Mouse (Mus musculus) bone marrow, adult 2 months (tissue): ENCODE results near the gene 2300002M23Rik. TPM values are rescaled to one million over a fixed set of nuclear protein-coding genes. Genes with fewer than 3 reads are reported as not detected.
A peak's percentile ranks its signal among the peaks of the same experiment; 100 is the strongest.

Source experiments
- H3K27ac ChIP-seq: fragments of 200-500 bp; 2 replicates; pipeline ENCODE4 v1.5.1; 2012; ENCODE audit warnings: low read depth, mild to moderate bottlenecking, control low read depth, inconsistent platforms, low read length; ENCODE audit not compliant: control insufficient read depth, poor library complexity, insufficient read depth
- H3K4me1 ChIP-seq: fragments of 200-500 bp; 2 replicates; pipeline ENCODE4 v1.6.1; 2011; ENCODE audit warnings: low read length; ENCODE audit not compliant: control insufficient read depth, insufficient read depth
- H3K4me3 ChIP-seq: fragments of 200-500 bp; replicated peaks from 2 replicates; pipeline ENCODE3; 2011; ENCODE audit warnings: mild to moderate bottlenecking, low read depth, low read length, control low read depth; ENCODE audit not compliant: control insufficient read depth
- CTCF ChIP-seq: fragments of 200-500 bp; IDR thresholded peaks from 2 replicates; pipeline ENCODE4 v1.5.1; 2011; ENCODE audit warnings: low read length, control low read depth; ENCODE audit not compliant: control insufficient read depth, insufficient read depth
- POLR2A ChIP-seq: fragments of 200-500 bp; IDR thresholded peaks from 2 replicates; pipeline ENCODE4 v1.6.1; 2011; ENCODE audit warnings: low read depth, mild to moderate bottlenecking, control low read depth, low read length, borderline replicate concordance; ENCODE audit not compliant: control insufficient read depth
- WGBS: fragments of 180-500 bp; shearing (Covaris S2); methylation state at CpG from one replicate; pipeline ENCODE4 v1.1.7; 2018; 5-methylcytosine and 5-hydroxymethylcytosine counted together
- polyA plus RNA-seq: library from polyadenylated mRNA; stranded (reverse); fragments of >200 nt; gene quantifications from 2 replicates; pipeline ENCODE4 v1.2.4, GENCODE M21; 2011; ENCODE audit warnings: low replicate concordance; ENCODE audit not compliant: missing spikeins, insufficient read depth, insufficient read length

Gene 2300002M23Rik
- polyA plus RNA-seq, 1 experiment, result not detected

DNA sequence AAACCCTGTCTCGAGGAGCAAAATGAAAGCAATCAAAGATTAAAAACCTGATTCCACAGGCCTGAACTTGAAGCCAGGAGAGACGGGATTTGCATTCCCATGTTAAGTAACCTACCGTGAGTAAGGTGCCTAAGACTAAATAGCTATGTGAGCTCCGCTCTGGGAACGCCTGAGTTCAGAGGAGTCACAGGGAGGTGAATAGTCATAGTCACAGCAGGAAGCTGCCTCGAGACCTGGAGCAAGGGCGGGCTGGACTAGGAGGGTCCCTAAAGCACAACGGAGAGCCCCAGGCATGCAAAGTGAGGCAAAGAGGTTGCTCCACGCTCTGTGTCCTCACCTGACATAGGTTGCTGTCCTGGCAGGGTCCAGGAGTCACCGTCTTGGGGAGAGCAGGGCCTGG, 27.7 kb upstream of the 2300002M23Rik start:
- TF ChIP-seq CTCF (no peak), POLR2A (no peak)
- WGBS, result 50% methylated on average over 10 of the region's 10 CpGs
- no peak overlapping the region for H3K4me3 ChIP-seq
- H3K27ac ChIP-seq, result no peak overlapping the region
- H3K4me1 ChIP-seq, result peaks cover 1% of the 10 kb centered on the region; the same call in 1 of the 2 replicates

DNA sequence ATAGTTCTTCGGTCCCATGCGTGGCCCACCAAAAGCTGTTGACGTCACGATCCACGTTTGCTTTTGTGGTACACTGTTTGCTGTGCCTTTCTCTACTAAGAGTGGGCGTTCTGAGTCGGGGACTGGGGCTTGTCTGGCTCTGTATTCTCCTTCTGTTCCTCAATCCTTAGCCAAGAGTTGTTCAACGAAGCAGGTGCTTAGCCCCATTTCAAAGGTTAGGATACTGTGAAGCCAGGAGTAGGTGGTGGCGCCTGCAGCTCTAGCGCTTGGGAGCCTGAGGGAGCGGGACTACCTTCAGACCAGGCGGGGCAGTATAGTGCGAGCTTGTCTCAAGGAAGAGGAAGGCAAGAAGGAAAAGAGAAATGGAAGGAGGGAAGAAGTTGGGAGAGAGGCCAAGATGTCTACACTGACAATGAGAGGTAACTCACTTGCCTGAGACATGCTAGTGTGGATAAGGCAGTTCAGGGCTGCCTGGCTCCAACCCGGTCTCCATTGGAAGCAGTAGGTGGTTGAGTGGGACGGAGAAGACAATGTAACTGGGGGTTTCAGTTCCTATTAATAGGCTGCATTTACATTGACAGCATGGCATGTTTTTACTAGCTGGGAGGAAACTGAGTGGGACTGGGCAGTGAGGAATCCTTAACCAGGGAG, 24.4 kb upstream of the 2300002M23Rik start:
- no peak for TF ChIP-seq CTCF
- no peak for TF ChIP-seq POLR2A
- WGBS, result 71% methylated on average over 15 of the region's 15 CpGs
- no peak overlapping the region for H3K4me3 ChIP-seq
- H3K4me1 ChIP-seq, result peaks cover 1% of the 10 kb centered on the region; the same call in 1 of the 2 replicates
- no peak overlapping the region for H3K27ac ChIP-seq

DNA sequence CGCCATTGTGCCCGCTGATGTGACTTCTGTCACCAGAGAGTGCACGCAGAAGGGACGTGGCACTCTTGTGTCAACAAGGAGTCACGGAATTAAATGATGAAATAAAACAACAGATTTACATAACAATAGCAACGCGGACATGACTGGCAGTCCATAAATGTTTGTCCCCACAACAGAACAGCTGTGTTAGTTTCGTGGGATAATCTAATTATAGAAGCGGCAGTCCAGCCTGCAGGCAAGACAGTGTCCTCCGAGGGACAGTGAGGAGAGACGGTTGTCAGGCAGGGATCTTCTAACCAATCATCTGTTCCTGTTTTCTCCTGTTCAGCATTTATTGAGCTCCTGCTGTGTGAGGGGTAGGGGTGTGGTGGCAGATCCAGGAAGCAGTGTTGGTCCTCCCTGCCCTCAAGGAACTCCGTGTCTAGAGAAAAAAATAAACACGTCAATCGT, 23.8 kb upstream of the 2300002M23Rik start:
- no peak overlapping the region for H3K27ac ChIP-seq
- H3K4me3 ChIP-seq, result no peak overlapping the region
- H3K4me1 ChIP-seq, result peaks cover 1% of the 10 kb centered on the region; the same call in 1 of the 2 replicates
- TF ChIP-seq CTCF, result no peak
- TF ChIP-seq POLR2A, result no peak
- WGBS, result 57% methylated on average over 14 of the region's 14 CpGs

DNA sequence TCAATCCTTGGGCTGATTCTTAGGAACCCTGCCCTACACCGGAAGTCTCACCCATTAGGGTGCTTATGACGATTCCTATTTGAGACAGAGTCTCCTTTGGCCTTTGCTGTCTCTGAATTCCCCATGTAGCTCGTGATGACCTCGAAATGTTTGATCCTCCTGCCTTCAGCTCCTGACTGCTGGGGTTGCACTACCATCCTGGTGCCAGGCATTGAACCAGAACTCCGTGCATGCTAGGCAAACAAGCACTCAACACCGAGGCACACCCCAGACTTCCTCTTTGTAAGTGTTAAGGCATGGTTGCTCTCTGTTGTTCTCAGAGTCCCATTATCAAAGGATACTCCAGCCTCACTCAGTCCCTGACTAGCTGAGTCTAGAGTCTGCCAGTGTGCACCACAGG, 23.2 kb upstream of the 2300002M23Rik start:
- no peak for TF ChIP-seq POLR2A
- no peak for TF ChIP-seq CTCF
- WGBS, result 44% methylated on average over 6 of the region's 6 CpGs

DNA sequence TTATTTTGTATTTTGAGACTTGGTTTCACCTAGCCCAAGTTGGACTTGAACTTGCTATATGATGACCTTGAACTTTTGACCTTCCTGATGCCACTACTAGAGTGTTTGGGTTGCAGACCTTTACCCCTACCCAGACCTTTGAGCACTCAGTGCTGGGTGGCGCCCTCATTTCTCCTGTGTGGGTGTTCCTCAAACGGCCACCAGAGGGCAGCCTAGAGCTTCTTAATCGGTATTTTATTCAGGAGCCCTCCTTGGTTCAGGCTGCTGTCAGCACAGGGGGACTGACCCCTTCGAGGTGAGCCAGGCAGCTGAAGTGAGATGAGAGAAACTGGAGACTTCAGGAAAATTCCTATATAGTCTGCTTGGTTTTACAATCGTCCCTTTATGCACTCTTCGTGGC, 22.6 kb upstream of the 2300002M23Rik start:
- Histone ChIP-seq H3K4me3 (no peak overlapping the region), H3K4me1 (peaks cover 1% of the 10 kb centered on the region; the same call in 1 of the 2 replicates), H3K27ac (no peak overlapping the region)
- 34% methylated on average over 6 of the region's 6 CpGs for WGBS
- TF ChIP-seq CTCF (peak; percentile 63), POLR2A (no peak)

More for the DNA sequence above, 23.2 kb upstream of the 2300002M23Rik start:
- H3K4me3 ChIP-seq, result no peak overlapping the region
- no peak overlapping the region for H3K27ac ChIP-seq
- H3K4me1 ChIP-seq, result peaks cover 1% of the 10 kb centered on the region; the same call in 1 of the 2 replicates

DNA sequence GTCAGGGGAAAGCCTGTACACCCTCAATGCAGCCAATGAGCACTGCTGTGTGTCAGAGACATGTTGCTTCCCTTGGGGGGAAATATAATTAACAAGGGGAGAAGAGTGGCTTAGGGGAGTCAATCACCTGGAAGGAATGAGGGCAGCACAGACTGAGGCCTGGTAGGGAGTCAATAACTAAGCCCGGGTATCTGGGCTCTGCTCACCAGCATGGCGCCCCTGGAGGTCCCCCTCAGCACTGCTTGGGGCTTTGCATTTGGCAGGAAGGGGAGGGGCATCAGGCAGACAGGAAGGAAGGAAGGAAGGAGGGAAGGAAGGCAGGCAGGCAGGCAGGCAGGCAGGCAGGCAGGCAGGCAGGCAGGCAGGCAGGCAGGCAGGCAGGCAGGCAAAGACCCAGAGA, 19.8 kb upstream of the 2300002M23Rik start:
- WGBS, result 86% methylated on average over 2 of the region's 2 CpGs

DNA sequence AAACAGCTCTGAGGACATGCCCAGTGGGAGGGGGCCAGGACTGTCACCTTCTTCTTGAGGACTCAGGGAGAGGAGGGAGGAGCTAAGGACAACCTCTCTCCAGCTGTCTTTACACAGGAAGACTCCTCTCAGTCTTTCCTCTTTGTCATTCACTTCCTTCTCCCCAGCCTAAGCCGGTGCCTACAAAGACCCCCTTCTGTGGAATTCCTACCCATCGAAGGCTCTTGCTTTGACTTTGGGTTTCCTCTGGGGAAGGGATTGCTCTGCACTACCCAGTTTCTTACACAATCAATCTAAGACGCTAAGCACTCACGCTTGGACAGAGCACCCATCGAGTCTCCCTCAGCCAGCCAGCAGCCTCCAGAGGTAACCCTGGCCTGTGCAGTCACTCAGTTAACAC, 18.6 kb upstream of the 2300002M23Rik start:
- no peak overlapping the region for H3K4me3 ChIP-seq

More for the DNA sequence above, 19.8 kb upstream of the 2300002M23Rik start:
- H3K4me3 ChIP-seq, result no peak overlapping the region
- no peak overlapping the region for H3K27ac ChIP-seq
- peaks cover 1% of the 10 kb centered on the region; the same call in 1 of the 2 replicates for H3K4me1 ChIP-seq
- TF ChIP-seq POLR2A (no peak), CTCF (no peak)

DNA sequence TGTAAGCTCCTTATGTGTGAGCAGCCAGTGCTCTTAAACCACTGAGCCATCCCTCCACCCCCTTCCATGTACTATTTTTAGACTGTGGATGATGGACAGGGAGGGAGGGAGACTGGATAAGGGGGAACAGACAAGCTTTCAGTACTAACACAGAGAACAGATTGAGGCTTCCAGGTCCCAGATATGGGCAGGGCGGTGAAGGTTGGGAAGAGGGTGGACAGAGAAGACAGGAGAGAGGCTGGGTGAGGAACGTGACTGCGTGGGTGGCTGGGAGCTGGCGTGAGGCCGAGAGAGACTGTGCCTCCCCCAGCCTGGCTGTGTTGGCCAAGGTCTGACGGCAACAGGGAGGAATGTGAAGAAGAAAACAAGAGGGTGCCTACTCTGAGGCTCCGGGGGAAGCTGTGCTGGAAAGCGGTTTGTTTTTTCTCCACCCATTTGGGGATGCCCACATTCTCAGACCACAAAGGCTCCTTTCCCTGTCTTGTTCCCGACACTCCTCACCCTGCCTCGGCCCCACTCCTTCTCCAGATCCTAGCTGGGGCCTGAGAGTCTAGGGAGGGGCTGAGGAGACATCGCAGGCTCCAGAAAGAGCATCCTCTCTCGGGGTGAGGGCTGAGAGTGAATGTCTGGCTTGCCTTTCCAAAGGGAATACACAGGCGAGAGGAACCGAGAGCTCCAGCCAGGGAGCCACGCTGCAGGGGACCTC, 17.7 kb upstream of the 2300002M23Rik start:
- no peak overlapping the region for H3K4me3 ChIP-seq
- TF ChIP-seq POLR2A, result no peak
- TF ChIP-seq CTCF, result no peak
- WGBS, result 51% methylated on average over 15 of the region's 15 CpGs
- H3K27ac ChIP-seq, result no peak overlapping the region
- H3K4me1 ChIP-seq, result no peaks in the 10 kb centered on the region

More for the DNA sequence above, 18.6 kb upstream of the 2300002M23Rik start:
- Histone ChIP-seq H3K27ac (no peak overlapping the region), H3K4me1 (peaks cover 1% of the 10 kb centered on the region; the same call in 1 of the 2 replicates)
- 25% methylated on average over 5 of the region's 5 CpGs for whole genome bisulfite sequencing
- TF ChIP-seq POLR2A, result no peak
- TF ChIP-seq CTCF, result no peak

DNA sequence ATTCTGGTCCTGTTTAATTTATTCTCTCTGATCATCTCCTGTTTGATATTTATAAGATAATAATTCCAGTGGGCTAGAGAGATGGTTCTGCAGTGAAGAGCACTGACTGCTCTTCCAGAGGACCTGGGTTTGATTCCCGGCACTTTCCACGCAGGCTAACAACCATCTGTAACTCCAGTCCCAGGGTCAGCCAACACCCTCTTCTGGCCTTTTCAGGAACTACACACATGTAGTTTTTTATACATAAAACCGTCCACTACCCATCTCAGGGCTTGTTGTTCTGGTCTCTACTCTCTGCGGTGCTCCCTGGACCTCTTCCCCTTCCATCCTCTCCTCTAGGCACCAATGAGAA, 17.1 kb upstream of the 2300002M23Rik start:
- no peaks in the 10 kb centered on the region for H3K4me1 ChIP-seq
- H3K4me3 ChIP-seq, result no peak overlapping the region
- H3K27ac ChIP-seq, result no peak overlapping the region
- 81% methylated on average over 4 of the region's 4 CpGs for WGBS
- no peak for TF ChIP-seq POLR2A
- TF ChIP-seq CTCF, result no peak
